Mouse (Mus musculus): ENCODE data around the gene Dst. TPM values are rescaled to one million over a fixed set of nuclear protein-coding genes. Genes with fewer than 3 reads are reported as not detected.

The Dst gene
- total RNA-seq, 2 experiments from 2014 or later: 216 to 227 TPM

DNA sequence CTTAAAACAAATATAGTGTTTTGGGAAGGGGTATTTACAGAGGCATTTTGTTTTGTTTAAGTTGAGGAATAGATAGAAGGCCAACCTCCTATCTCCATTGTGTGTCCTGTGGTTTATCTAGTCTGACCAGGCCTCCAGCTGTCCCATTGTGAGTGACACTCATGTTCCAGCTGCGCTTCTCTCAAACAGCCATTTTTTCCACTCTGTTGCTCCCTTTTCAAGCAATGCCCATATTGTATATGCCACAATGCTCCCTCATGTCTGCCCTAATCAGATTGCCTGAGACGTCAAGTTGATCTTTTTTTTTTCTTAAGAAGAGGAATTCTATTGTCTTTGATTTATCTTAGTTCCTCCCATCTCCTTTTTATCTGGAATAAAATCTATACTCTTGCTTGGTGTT lies 308.4 kb downstream of the Dst start:
- no peak for DNase-seq (ENCODE audit: low spot score in 2 of 2)

DNA sequence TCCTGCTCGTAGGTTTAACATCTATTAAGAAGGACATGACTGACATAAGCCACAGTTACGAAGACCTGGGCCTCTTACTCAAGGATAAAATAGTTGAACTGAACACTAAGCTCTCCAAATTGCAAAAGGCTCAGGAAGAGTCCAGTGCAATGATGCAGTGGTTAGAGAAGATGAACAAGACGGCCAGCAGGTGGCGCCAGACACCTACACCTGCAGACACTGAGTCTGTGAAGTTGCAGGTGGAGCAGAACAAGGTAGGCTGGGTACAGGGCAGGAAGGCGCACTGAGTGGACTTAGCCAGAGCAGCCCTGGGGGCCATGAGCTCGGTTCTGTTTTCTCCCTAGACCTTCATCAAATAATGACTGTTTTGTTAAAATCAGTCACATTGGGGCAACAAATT lies 310.3 kb downstream of the Dst start:
- peak; percentile 79 to 82 for DNase-seq (ENCODE audit: low spot score in 2 of 2)

DNA sequence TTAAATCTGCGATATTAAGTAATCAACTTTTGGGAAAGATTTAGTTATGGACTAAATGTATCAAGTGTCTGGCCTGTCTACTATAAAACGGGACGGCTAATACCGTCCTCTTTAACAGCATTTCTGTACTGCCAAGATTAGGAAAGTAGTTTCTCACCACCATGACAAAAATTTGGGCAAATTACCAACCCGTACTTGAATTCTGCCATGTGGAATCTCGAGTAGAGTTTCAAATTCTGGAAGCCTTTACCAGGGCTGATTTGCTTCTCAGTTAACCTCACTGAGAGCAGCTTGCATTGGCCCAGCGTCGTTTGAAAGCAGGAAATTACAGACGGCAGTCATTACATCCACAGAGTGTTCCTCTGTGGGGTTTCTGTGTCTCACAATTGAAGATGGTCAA lies 310.8 kb downstream of the Dst start:
- DNase-seq (ENCODE audit: low spot score in 2 of 2): no peak

DNA sequence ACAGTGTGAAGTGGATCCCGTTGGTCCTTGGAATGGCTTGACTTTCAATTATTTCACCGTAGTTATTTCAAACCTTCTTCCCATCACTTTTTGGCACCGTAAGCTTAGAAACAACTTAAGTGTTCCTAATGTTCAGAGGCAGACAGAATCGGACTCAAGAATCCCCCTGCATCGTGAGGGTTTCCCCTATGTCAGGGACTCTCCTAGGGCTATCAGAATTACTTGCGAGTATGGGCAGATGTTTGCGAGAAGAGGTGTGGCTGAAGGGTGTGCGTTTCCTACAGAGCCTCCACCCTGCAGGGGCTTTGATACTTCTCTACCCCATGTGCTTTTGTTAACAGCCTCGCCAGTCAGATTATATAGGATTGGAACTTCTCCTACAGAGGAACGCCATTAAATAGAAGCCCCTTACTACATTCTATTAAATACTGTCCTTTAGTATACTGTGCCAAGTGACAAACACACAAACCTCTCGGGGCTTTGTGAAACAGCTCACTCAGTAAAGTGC lies 312.1 kb downstream of the Dst start:
- DNase-seq (ENCODE audit: low spot score in 2 of 2): no peak

DNA sequence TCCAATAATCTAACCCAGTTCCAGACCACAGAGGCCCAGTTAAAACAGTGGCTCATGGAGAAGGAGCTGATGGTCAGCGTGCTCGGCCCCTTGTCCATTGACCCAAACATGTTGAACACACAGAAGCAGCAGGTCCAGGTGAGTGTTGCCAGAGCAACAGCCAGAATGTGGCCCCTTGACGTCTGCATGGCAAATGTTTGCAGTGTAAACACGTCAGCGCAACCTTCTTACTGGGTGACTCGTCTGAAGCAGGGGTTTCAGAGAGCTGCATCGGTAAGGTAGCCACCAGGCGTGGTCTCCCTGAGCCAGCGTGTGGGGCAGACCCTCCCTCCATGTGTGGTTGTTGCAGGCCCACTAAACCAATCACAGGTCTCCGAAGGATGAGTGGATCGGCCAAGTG lies 315.8 kb downstream of the Dst start:
- DNase-seq (ENCODE audit: low spot score in 2 of 2): no peak

DNA sequence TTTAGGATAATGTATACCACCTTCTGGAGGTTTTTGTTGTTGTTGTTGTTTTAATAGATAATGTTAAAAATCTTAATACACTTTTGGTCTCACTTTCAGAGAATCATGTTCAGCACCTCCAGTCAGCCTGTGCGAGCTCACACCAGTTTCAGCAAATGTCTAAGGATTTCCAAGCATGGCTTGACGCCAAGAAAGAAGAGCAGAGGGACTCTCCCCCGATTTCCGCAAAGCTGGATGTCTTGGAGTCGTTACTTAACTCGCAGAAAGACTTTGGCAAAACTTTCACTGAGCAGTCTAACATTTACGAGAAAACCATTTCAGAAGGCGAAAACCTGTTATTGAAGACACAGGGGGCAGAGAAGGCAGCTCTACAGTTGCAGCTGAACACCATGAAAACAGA lies 319.7 kb downstream of the Dst start:
- no peak for DNase-seq (ENCODE audit: low spot score in 2 of 2)

DNA sequence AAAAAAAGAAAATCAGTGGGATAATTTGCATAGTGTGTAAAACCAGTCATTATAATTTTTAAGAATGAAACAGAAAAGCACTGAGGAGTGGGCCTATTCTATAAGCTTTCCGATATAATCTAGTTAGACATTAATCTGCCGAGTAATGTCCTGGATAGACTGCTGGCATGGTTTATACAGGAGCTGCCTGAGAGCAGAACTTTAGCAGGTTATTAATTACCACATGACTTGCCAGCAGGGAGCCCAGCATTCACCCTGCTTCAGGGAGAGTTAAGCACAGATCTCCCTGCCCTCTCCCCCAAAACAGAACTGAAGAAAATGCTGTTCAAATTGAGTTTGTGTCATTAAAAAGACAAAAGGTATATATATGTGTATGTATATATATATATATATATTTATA lies 323.0 kb downstream of the Dst start:
- no peak for DNase-seq (ENCODE audit: low spot score in 2 of 2)

DNA sequence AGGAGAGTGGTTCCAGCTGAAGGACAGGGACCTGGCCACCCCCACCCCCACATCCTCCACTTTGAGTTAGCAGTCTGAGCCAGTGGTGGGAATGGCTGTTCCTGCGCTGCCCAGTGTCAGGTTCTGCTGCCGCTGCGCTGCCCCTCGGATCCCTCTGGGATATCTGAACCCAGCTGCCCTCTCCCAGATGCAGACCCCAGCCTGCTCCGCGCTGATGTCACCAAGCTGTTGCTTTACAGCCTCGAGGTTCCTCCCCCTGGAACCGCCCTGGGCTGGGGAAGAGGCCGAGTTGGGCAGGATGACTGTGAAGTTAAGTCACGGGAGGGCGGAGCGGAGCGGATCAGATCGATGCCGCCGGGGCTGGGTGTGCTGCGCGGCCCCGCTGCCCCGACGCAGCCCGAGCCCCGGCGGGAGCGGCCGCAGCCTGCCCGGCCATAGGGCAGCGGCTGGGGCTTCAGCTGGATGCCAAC lies 328.3 kb downstream of the Dst start:
- DNase-seq (ENCODE audit: low spot score in 2 of 2): peak; percentile 22 to 24

DNA sequence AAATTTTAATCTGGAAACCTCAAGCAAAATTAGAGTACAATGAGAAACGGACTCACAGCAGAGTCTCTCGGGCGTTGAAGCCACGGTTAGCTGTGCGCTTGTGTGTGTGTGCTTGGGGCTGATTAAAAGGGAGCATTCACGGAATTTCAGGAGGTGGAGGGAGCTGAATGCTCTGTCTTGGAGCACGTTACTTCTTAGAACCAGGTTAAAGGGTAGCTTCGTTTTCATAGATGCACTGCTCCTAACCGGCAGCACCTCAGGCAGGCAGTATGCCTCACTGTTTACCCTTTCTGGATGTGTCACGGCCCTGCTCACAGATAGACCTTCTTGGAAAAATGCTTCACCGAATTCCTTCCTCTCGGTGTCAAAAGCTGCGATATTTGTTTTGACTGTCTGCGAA lies 329.2 kb downstream of the Dst start:
- DNase-seq (ENCODE audit: low spot score in 2 of 2): no peak

DNA sequence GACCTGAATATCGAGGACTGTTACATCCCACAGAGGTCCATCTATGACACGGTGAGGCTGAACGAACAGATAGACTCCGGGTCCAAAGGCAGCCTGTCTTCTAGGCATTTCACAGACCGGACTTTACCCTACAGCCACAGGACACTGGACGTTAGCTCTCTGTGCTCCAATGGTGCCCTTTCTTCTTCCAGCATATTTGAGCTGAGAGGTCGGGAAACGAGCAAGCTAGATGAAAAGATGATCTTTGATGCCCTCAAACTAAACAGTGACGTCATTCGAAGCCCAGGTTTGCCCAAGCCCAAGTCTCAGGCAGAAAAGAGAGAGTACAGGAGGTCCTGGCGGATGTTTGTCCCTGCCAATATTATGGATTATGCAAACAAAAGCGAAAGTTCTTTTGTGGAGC lies 329.7 kb downstream of the Dst start:
- no peak for DNase-seq (ENCODE audit: low spot score in 2 of 2)

DNA sequence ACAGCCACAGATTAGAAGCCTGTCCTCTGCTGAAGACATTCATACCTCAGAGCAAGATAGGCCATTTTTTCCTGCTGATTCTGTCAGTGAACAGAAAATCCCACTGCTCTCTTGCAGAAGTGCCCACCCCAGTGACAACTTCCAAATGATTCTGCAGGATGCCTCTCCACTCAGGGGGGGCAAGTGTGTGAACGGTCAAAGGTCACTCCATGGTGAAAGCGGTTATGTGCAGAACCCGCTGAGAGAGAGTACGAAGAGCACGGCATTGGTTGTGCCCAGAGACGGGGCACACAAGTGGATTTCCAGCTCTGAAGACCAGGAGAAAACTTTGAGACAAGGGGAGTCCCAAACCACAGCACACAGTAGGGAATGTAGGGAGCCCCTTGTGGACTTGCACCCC lies 330.2 kb downstream of the Dst start:
- DNase-seq (ENCODE audit: low spot score in 2 of 2): no peak

DNA sequence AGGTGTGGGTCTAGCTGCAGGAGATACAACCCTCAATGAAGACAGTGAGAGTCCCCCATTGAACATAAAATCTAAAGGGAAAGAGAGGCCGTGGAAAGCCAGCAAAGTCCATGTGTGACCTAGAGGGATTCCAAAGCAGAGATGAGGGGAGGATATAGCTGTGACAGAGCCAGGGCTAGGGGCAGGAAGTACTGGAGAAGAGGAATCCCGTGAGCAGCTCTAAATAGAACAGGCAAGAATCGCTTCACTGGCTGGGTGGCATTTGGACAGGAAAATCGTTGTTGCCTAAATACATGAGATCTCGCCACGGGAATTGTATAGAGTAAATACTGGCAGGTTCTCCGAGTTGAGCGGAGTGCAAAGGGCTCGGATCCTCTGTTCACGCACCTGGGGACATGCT lies 336.7 kb downstream of the Dst start:
- no peak for DNase-seq (ENCODE audit: low spot score in 2 of 2)

DNA sequence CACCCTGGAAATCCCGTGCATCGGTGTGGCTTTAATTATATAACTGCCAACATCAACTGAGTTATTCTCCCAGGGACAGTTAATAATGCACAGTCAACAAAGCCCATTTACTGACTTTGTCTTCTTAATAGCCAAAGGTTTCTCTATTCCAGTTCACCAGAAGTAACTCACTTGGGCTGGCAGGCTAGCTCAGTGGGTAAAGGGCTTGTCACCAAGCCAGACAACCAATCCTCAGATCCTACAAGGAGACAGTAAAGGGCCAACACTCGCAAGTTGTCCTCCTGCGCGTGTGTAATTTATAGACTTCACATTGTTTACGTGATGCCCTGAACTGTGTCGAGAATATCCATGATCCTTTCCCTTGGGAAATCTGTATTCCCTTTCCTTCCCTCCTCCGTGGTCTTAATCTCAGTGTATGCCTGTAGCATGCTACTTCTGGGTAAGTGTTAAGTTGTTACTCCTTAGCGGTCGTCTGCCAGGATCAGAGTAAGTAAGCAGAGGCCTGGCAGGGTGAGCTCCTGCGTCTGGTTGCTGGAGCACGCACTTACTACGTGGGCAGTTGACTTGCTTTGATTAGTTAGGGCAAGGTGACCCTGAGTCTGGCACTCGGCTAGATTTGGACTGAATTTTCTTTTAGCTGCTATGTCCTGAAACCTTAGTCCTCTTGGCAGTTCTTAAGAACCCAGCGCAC lies 338.1 kb downstream of the Dst start:
- DNase-seq (ENCODE audit: low spot score in 2 of 2): no peak

DNA sequence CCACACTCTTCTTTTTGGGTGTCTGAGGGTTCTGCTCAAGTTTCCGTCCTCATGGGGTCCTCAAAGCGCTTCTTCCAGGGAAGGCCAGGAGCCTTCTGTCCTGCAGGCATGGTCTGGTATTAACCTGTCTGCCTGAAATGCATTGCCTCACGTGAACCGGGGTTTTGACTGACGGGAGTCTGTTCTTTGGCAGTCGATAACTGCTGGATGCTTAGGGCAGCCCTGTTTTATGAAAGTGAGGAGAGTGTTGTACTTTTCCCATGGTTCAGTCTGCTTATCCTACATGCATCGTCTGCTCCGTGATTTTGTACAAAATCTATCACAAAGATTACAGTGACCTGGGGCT lies 338.6 kb downstream of the Dst start:
- DNase-seq (ENCODE audit: low spot score in 2 of 2): no peak

DNA sequence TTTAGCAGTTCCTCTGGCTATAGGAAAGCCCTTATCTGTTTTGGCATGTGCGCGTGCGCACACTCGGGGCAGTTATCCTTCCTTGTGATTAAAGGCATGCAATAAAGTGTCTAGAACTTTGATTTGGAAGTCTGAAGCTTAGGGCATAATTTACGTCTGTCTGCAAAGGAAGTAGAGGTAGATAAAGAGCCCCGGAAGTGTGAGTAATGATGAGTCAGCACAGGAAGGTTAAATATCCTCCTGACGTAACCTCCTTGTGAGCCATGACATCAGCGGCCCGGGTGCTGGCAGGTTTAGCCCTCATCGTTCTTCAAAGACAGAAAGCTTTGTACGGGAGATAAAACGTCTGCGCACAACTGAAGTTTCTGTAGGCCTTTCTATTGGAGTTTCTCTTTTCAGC lies 343.1 kb downstream of the Dst start:
- no peak for DNase-seq (ENCODE audit: low spot score in 2 of 2)

DNA sequence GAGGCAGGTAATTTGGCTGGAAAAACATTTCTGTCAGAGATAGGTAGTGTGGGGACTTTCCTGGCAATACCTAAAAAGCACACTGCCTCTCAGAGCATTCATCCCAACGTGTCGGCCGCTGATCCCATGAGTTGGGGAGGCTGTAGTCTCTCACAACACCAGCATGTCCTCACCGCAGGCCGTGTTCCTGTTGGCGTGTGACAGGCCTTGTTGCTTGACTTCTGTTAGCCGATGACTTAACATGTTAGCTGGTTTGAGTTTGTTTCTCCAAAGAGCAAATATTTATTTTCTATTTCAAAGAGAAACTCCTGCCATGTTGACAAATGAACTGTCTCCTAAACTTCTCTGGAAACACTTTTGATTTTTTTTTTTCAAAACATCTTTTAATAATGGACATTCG lies 344.2 kb downstream of the Dst start:
- no peak for DNase-seq (ENCODE audit: low spot score in 2 of 2)

DNA sequence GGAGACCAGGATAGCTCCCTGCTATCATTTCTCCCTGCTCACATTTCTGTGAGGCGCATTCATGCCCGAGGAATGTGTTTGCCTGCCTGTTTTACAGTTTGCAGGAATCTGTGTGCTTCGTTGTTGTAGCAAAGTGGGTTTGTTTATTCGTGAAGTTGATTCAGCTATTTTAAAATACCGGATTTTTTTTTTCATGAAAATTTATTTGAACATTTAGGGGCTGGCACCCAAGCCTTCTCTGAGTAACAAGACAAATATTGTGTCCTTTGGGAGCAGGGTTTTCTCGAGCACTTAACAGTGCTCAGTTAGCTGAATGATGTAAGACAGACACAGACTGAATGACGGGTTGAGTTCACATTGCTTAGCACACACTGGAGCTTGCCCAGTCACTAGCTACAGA lies 345.9 kb downstream of the Dst start:
- no peak for DNase-seq (ENCODE audit: low spot score in 2 of 2)

DNA sequence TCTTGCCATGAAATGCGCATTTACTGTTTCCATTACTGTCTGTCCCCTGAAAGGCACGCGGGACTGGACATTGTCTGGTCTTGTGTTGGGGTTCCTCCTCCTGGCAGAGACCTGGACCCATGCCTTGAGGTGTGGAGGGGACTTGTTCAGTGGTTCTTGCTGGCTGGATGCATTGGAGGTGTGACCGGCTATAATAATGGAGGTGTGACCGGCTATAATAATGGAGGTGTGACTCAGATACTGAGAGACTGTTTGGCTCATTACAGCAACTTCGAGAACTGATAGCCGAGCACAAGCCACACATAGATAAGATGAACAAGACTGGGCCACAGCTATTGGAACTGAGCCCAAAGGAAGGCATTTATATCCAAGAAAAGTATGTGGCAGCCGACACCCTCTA lies 351.9 kb downstream of the Dst start:
- no peak for DNase-seq (ENCODE audit: low spot score in 2 of 2)

DNA sequence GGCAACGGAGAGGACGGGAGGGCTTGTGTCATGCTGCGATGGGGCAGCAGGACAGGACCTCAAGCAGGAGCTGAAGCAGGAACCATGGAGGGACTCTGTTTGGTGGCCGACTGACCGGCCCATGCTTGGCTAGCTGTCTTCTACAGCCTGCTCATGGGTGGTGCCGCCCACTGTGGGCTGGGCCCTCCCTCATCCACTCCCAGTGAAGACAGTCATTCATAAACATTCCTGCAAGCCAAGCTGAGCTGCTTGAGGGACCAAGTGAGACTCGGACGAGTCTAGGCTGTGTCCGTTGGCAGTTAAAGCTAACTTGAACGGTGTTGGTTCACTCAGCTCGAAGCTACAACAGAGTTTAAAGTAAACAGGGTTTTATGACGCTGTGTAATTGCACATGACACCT lies 353.0 kb downstream of the Dst start:
- DNase-seq (ENCODE audit: low spot score in 2 of 2): no peak

DNA sequence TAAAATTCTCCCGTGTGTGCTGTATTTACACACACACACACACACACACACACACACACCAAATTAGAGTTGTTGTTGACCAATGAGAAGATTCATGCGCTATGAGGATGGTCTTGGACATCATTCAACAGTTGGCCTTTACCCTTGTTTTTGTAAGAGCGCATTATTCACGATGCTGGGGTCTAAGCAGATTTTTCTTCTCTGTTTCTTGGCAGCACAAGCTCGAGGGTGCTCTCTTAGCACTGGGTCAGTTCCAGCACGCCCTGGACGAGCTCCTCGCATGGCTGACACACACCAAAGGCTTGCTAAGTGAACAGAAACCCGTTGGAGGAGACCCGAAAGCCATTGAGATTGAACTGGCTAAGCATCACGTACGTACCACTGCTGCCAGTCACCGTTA lies 360.5 kb downstream of the Dst start:
- no peak for DNase-seq (ENCODE audit: low spot score in 2 of 2)

DNA sequence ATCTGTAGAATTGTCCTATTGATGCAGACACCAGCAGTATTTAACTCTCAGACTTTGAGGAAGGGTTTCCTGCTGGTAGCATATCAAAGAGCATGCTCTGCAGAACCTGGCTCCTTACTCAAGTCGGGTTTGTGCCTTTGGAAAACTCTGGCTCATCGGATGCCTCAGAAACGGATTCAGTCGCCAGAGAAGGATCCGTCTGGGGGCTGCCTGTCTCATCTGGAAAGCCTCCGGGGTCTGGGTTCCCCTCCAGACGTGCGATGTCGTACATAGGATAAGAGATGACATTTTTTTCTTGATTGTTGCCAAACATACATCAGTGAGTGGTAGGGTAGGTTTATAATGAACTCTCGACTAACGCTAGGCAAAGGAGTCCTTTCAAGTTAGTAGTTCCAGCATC lies 361.6 kb downstream of the Dst start:
- DNase-seq (ENCODE audit: low spot score in 2 of 2): no peak

DNA sequence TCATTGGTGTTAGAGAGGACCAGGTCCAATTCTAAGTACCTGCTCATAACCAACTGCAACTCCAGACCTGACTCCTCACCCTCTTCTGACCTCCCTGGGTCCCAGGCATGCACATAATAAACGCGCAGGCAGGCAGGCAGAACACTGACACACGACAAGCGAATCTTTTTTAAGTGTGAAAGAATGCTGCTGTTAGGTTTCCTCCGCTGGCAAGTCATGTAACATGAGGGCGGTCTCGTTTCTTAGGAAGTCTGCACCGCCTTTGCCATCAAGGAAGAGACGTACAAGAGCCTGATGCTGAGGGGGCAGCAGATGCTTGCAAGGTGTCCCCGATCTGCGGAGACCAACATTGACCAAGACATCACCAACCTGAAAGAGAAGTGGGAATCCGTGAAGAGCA lies 365.9 kb downstream of the Dst start:
- DNase-seq (ENCODE audit: low spot score in 2 of 2): no peak

DNA sequence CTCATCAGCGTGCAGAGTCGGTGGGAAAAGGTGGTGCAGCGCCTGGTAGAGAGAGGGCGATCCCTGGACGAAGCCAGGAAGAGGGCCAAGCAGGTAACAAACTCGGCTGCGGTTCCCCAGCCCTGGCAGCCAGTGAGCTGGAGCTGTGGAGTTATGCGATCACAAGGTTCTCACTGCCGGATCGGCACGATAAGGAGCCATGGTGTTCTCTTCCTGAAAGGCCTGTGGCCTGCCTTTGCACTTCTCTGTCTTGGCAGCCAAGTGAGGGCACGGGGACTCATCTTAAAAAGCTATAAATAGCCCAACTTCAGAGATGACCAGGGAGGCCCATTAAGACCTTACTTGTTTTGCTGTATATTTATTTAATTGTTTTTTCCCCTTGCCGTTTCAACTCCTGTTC lies 367.8 kb downstream of the Dst start:
- DNase-seq (ENCODE audit: low spot score in 2 of 2): no peak

DNA sequence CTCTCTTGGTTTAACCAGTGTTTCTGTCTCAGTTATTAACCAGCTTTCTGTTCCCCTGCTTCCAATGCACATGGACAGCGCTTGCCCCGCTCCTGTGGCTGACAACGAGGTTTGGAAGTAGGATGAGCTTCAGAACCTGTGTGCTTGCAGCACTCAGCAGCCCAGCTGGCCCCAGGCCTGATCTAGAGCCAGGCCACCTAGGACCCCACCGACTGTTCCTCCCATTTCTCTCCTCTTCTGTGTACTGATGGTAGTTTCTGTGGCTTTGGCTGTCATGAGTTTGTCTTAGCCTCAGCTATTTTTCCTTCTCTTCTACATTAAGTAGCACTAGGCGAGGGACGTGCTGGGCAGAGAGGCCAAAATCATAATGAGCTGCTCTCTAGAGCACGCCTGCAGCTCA lies 368.7 kb downstream of the Dst start:
- DNase-seq (ENCODE audit: low spot score in 2 of 2): no peak
